Mouse (Mus musculus) layer of hippocampus, adult 8-10 months (tissue): Measurements from ENCODE around the gene Camk2g. TPM values are rescaled to one million over a fixed set of nuclear protein-coding genes. Genes with fewer than 3 reads are reported as not detected.

Experiments used
- DNase-seq, 2 experiments: peaks; one replicate each; pipeline ENCODE4 v3.0.0; 2022; ENCODE audit warnings: low spot score in 2 of 2
- total RNA-seq, 4 experiments: library from RNA; stranded (reverse); gene quantifications; 2 replicates each; pipeline ENCODE4 v1.2.4; 2022

Camk2g gene
- total RNA-seq, 4 experiments from 2014 or later: 247 to 278 (median 262) TPM

DNA sequence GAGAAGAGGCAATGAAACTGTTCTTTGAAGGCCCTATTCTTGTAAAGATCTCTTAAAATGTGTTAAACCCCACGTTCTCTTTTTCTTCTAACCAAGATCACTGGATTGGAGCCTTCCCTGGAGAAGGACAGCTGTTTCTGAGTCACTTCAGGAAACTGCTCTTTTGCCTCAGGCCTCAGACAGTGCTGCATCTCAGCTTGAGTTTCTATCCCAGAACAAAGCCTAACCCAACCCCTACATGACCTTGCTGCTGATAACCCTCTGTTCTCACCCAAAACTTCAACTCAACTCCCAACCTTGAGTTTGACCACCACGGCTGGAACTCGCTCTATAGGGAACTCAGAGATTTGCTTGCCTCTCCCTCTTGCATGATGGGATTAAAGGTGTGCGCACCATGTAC, 15.5 kb upstream of the Camk2g start:
- DNase-seq: no peak

- DNase-seq: no peak
Observed at GRCm38 (mm10) chr14:20806116-20806840, 12.4 kb upstream of the Camk2g start.

GRCm38 (mm10) chr14:20804964-20805672, 11.2 kb upstream of the Camk2g start:
- DNase-seq: peak; percentile 69 to 72

DNA sequence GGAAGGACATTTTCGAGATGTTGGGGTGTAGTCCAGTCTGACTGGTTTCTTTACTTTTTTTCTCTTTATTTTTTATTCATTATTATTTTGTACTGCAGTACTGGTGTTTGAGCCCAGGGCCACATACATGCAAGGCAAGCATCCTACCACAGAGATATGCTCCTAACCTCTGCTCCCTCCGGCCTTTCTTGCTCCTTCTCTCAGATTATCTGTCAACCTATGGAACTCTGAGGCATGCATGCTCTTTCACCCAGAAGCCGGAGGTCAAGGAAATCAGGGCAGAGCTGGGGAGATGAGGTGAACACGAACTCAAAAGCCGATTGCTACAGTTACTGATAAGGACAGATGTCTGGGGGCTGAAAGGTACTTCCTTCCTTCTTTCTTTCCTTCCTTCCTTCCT, 10.6 kb upstream of the Camk2g start:
- DNase-seq: no peak

DNA sequence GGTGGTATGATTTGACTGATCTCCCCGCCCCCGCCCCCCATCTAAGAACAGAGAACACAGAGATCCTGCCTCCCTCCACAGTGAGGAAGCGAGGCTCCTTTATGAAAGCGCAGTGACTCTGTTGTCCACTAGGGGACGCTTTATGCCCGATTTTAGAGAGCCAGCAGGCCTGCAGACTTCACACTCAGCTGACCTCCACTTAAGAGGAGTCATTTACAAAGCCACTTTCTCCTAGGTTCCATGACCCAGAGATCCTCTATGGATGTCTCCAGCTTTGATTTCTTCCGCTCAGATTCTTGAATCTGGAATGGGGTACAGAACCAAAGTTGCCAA, 9.7 kb upstream of the Camk2g start:
- DNase-seq: peak in 1 of 2 experiments; percentile 79

DNA sequence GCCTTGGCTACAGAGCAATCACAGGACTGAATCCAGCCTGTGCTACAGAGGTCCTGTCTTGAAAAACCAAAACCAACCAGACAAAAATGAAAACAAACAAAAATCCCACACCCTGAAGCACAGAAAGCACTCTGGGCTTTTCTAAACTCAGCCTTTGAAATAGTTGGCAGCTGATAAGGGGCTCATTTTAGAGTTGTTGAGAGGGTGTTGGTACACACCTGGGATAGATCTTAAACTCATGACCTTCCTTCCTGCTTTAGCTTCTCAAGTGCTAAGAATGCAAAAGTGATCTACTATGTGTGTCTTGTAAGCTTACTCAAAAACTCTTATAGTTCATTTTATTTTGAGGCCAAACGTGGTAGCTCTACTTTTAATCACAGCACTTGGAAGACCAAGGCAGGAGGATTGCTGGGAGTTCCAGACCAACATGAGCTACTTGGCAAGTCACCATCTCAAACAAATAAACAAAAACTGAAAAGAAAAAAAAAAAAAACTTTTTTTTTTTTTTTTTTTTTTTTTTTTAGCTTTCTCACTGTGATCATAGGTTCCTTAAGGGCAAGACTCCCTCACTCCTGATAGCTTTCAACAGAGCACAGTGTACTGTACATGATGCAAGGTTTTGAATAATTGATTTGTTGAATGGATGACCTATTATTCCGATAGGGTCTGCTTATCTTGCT, 9.2 kb upstream of the Camk2g start:
- DNase-seq: no peak

DNA sequence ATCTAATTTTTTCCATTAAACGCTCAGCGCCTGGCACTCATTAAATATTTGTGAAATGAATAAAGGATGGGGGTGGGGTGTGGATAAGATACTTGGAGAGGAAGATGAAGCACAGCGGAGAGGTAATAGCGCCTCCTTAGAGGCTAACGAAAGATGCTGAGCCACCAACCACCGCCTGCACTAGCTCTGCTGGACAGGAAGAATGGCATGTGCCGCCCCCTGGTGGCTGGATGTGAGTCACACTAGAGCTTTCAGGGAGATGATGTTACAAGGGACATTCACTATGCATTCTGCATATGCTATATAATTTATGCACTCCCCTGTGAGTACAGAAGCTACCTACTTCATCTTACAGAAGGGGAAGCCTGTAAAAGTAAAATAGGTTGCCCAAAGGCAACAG, 4.9 kb upstream of the Camk2g start:
- DNase-seq: peak; percentile 67 to 88

GRCm38 (mm10) chr14:20798300-20798699, 4.4 kb upstream of the Camk2g start:
- DNase-seq: no peak

DNA sequence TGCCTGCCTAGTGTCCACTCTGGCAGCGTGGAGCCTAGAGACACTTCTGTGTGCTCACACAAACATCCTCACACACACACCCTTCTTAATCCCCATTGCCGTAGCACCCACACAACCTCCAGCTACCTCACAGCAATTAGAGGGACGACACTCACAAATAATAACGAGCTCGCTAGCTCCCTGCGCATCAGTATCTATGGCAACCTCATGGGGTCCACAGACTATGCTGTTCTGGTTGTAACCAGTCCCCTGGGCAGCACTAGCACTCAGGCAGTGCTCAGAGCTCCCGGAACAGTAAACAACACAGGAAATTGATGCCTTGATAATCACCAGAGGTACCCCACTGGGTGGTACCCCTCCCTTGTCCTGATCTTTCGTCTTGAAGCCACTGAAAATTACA, 2.8 kb upstream of the Camk2g start:
- no peak for DNase-seq

- DNase-seq: no peak
Observed at GRCm38 (mm10) chr14:20796170-20796569, 2.3 kb upstream of the Camk2g start.

- DNase-seq: no peak
Observed at GRCm38 (mm10) chr14:20795423-20796152, 1.7 kb upstream of the Camk2g start.

- DNase-seq: no peak
Observed at GRCm38 (mm10) chr14:20794589-20794988, 701 bp upstream of the Camk2g start.

DNA sequence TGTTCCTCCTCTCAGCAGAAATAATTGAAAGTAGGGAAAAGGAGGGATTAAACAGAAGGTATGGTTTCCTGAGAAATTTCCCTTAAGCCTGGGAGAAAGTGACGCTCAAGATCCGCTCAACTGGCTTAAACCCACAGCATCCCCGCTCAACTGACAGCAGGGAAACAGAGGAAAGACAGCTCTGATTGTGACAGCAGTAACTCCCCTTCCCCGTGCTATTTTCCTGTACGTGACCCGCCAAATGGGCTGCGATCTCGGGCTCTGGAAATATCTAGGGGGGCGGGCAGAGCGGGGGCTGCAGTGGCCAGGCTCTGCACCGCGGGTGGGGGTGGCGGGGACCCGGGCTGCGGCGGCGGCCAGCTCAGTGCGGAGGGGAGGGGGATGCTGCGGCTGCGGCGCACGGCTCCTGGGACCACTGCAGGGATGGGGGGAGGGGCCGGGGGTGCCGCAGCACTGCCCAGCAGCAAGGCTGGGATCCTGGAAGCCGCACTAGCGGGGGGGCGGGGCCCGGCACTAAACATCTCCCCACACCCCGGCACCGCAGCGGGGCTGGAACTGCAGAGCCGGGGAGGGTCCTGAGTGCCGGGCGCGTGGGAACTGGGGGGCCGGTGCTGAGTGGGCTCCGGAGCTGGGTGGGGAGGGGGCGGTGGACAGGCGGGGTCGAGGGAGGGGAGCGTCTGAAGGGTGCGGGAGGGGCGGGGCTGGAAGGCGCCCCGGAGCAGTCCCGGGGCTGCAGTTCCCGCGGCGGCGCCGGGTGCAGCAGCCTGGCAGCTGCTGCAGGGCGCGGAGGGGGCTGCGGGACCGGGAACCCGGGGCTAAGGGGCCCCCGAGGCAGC, 748 bp downstream of the Camk2g start:
- DNase-seq: no peak

- DNase-seq: no peak
Observed at GRCm38 (mm10) chr14:20792243-20792921, 1.5 kb downstream of the Camk2g start.

DNA sequence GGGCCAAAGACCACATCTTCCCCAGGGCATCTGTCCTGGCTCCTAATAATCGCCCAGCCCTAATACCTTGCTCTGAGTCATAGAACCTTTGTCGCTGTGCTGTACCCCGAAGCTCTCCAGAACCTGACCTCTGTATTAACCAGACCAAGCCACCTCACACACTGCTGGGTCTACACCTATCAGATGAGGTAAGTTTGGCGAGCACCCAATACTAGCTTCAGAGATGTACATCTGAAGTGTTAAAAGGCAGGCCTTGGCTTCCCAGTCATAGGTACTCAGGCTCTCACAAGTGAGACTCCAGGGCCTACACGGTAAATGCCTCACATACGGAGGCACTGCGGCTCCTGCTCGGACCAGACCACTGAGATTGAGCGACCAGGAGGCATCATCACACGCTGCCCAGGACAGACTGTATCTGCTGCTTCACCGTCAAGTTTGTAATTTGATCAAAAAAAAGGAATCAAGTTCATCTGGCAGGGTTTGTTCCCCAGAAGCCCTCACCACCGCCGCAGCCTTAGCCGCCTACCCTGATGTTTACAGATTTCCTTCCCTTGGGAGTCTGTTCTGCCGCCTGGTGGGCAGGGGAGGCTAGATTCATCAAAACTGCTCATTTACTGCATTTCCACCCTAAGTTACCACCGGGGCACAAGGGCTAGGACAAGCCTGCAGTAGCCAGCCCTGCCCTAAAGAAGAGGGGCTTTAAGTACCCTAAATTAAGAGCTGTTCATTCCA, 2.2 kb downstream of the Camk2g start:
- peak in 1 of 2 experiments; percentile 53 for DNase-seq

DNA sequence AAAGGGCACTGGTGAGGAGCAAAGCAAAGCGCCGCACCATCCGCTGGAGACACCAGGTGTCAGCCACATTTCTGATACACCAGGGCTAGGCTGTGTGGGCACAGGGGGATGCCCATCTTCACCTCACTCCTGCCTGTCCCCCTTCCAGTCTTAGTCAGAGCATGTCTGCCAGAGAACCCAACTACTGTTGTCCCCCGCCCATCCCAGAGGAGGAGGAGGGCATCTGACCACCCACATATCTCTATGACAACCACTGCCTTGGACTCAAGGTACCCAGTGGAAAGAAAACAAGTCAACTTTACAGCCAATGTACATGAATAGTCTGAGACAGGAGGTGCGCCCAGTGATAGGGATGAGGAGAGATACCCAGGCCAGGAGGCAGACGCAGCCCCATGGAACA, 2.9 kb downstream of the Camk2g start:
- no peak for DNase-seq

- no peak for DNase-seq
Observed at GRCm38 (mm10) chr14:20790445-20790844, 3.4 kb downstream of the Camk2g start.

- DNase-seq: no peak
Observed at GRCm38 (mm10) chr14:20789593-20789992, 4.3 kb downstream of the Camk2g start.

- DNase-seq: no peak
Observed at GRCm38 (mm10) chr14:20788151-20788550, 5.7 kb downstream of the Camk2g start.

- peak in 1 of 2 experiments; percentile 53 for DNase-seq
Observed at GRCm38 (mm10) chr14:20786611-20787015, 7.3 kb downstream of the Camk2g start.
